Mouse (Mus musculus): Measurements from ENCODE around the gene Cpeb1. TPM values are rescaled to one million over a fixed set of nuclear protein-coding genes. Genes with fewer than 3 reads are reported as not detected.

Cpeb1 gene
- total RNA-seq, 2 experiments from 2014 or later: 98.1 to 101 TPM

- H3K27ac ChIP-seq: no peak overlapping the region
- no peak overlapping the region for H3K4me3 ChIP-seq
- intact Hi-C loops (cut with DNase I): loop anchor here (1.0 to 10.0 kb wide), 5 partner anchors 174 to 457 kb away; partner anchors contain the start of gene Whamm
- peak; percentile 71 for TF ChIP-seq CTCF (IDR thresholded peaks at IDR 0.05)
- DNase-seq (ENCODE audit: extremely low spot score in 1 of 2, low spot score in 2 of 2): no peak
Observed at GRCm38 (mm10) chr7:81341563-81341962, 113.7 kb downstream of the Cpeb1 start.

- Histone ChIP-seq H3K4me3 (no peak overlapping the region), H3K27ac (no peak overlapping the region)
- peak; percentile 61 for TF ChIP-seq CTCF (IDR thresholded peaks at IDR 0.05)
- intact Hi-C loops (cut with DNase I): loop anchor here (5.0 to 10.0 kb wide), 4 partner anchors 183 to 455 kb away; partner anchors contain the start of gene Whamm
- peak in 1 of 2 experiments; percentile 37 for DNase-seq (ENCODE audit: extremely low spot score in 1 of 2, low spot score in 2 of 2)
Observed at GRCm38 (mm10) chr7:81339783-81340182, 115.5 kb downstream of the Cpeb1 start.

GRCm38 (mm10) chr7:81338522-81338873 lies 116.8 kb downstream of the Cpeb1 start:
- no peak for TF ChIP-seq CTCF (IDR thresholded peaks at IDR 0.05)
- Histone ChIP-seq H3K27ac (no peak overlapping the region), H3K4me3 (no peak overlapping the region)
- no peak for DNase-seq (ENCODE audit: extremely low spot score in 1 of 2, low spot score in 2 of 2)
- intact Hi-C loops (cut with DNase I): no loop called here

- DNase-seq (ENCODE audit: extremely low spot score in 1 of 2, low spot score in 2 of 2): no peak
- H3K27ac ChIP-seq: no peak overlapping the region
- intact Hi-C loops (cut with DNase I): no loop called here
- no peak overlapping the region for H3K4me3 ChIP-seq
- TF ChIP-seq CTCF (IDR thresholded peaks at IDR 0.05): no peak
Observed at GRCm38 (mm10) chr7:81337785-81338521, 117.3 kb downstream of the Cpeb1 start.

- TF ChIP-seq CTCF (IDR thresholded peaks at IDR 0.05): peak; percentile 58
- Histone ChIP-seq H3K27ac (peak overlapping the region; percentile 53), H3K4me3 (no peak overlapping the region)
- no peak for DNase-seq (ENCODE audit: extremely low spot score in 1 of 2, low spot score in 2 of 2)
- intact Hi-C loops (cut with DNase I): no loop called here
Observed at GRCm38 (mm10) chr7:81336432-81336786, 118.9 kb downstream of the Cpeb1 start.

- peak overlapping the region; percentile 53 for H3K27ac ChIP-seq
- TF ChIP-seq CTCF (IDR thresholded peaks at IDR 0.05): peak; percentile 20
- DNase-seq (ENCODE audit: extremely low spot score in 1 of 2, low spot score in 2 of 2): no peak
- intact Hi-C loops (cut with DNase I): no loop called here
- H3K4me3 ChIP-seq: no peak overlapping the region
Observed at GRCm38 (mm10) chr7:81335705-81336431, 119.4 kb downstream of the Cpeb1 start.

GRCm38 (mm10) chr7:81331851-81332250 lies 123.4 kb downstream of the Cpeb1 start:
- DNase-seq (ENCODE audit: extremely low spot score in 1 of 2, low spot score in 2 of 2): no peak
- no peak for TF ChIP-seq CTCF (IDR thresholded peaks at IDR 0.05)
- intact Hi-C loops (cut with DNase I): no loop called here
- Histone ChIP-seq H3K4me3 (no peak overlapping the region), H3K27ac (no peak overlapping the region)

- Histone ChIP-seq H3K27ac (no peak overlapping the region), H3K4me3 (no peak overlapping the region)
- no peak for DNase-seq (ENCODE audit: extremely low spot score in 1 of 2, low spot score in 2 of 2)
- intact Hi-C loops (cut with DNase I): no loop called here
- TF ChIP-seq CTCF (IDR thresholded peaks at IDR 0.05): no peak
Observed at GRCm38 (mm10) chr7:81330767-81331166, 124.5 kb downstream of the Cpeb1 start.

- no peak overlapping the region for H3K4me3 ChIP-seq
- intact Hi-C loops (cut with DNase I): no loop called here
- DNase-seq (ENCODE audit: extremely low spot score in 1 of 2, low spot score in 2 of 2): no peak
- no peak overlapping the region for H3K27ac ChIP-seq
- TF ChIP-seq CTCF (IDR thresholded peaks at IDR 0.05): no peak
Observed at GRCm38 (mm10) chr7:81327661-81328060, 127.6 kb downstream of the Cpeb1 start.

GRCm38 (mm10) chr7:81326859-81327258 lies 128.4 kb downstream of the Cpeb1 start:
- no peak for DNase-seq (ENCODE audit: extremely low spot score in 1 of 2, low spot score in 2 of 2)
- TF ChIP-seq CTCF (IDR thresholded peaks at IDR 0.05): no peak
- intact Hi-C loops (cut with DNase I): no loop called here
- H3K27ac ChIP-seq: no peak overlapping the region
- H3K4me3 ChIP-seq: no peak overlapping the region

GRCm38 (mm10) chr7:81326043-81326442 lies 129.2 kb downstream of the Cpeb1 start:
- intact Hi-C loops (cut with DNase I): no loop called here
- no peak for DNase-seq (ENCODE audit: extremely low spot score in 1 of 2, low spot score in 2 of 2)
- no peak for TF ChIP-seq CTCF (IDR thresholded peaks at IDR 0.05)
- Histone ChIP-seq H3K4me3 (no peak overlapping the region), H3K27ac (no peak overlapping the region)

- H3K27ac ChIP-seq: no peak overlapping the region
- intact Hi-C loops (cut with DNase I): no loop called here
- peak; percentile 33 for TF ChIP-seq CTCF (IDR thresholded peaks at IDR 0.05)
- no peak for DNase-seq (ENCODE audit: extremely low spot score in 1 of 2, low spot score in 2 of 2)
- H3K4me3 ChIP-seq: no peak overlapping the region
Observed at GRCm38 (mm10) chr7:81321776-81322175, 133.5 kb downstream of the Cpeb1 start.
